Mouse (Mus musculus) liver, embryonic 13.5 days (tissue): ENCODE results near the gene Gsto2. TPM values are rescaled to one million over a fixed set of nuclear protein-coding genes. Genes with fewer than 3 reads are reported as not detected.

ENCODE experiments used
- ATAC-seq: fragments of 200-750 bp; cut with Nextera tagmentation; 2 replicates; pipeline ENCODE4 v1.8.0; 2017; ENCODE audit warnings: low read depth, mild to moderate bottlenecking, moderate number of reproducible peaks, moderate library complexity
- DNase-seq: peaks from one replicate; pipeline ENCODE4 v3.0.0; 2022
- H3K27ac ChIP-seq: fragments of 300-500 bp; sonication (generic); 2 replicates; pipeline ENCODE4 v1.5.1; 2015; ENCODE audit warnings: moderate library complexity, mild to moderate bottlenecking, inconsistent platforms
- H3K27me3 ChIP-seq: fragments of 300-500 bp; sonication (generic); 2 replicates; pipeline ENCODE4 v1.6.1; 2015; ENCODE audit warnings: mild to moderate bottlenecking, inconsistent platforms
- H3K36me3 ChIP-seq: fragments of 300-500 bp; sonication (generic); 2 replicates; pipeline ENCODE4 v1.6.1; 2015; ENCODE audit warnings: mild to moderate bottlenecking, inconsistent platforms
- H3K4me1 ChIP-seq: fragments of 300-500 bp; sonication (generic); replicated peaks from 2 replicates; pipeline ENCODE4 v1.6.1; 2015; ENCODE audit warnings: inconsistent platforms
- H3K4me2 ChIP-seq: fragments of 300-500 bp; sonication (generic); 2 replicates; pipeline ENCODE4 v1.6.1; 2015; ENCODE audit warnings: inconsistent platforms, mild to moderate bottlenecking, moderate library complexity
- H3K4me3 ChIP-seq: fragments of 300-500 bp; sonication (generic); replicated peaks from 2 replicates; pipeline ENCODE4 v1.5.1; 2015; ENCODE audit warnings: mild to moderate bottlenecking, inconsistent platforms
- H3K9ac ChIP-seq: fragments of 300-500 bp; sonication (generic); 2 replicates; pipeline ENCODE4 v1.6.1; 2015; ENCODE audit warnings: mild to moderate bottlenecking, inconsistent platforms
- H3K9me3 ChIP-seq: fragments of 300-500 bp; sonication (generic); replicated peaks from 2 replicates; pipeline ENCODE4 v1.6.1; 2016; ENCODE audit warnings: inconsistent platforms
- WGBS: fragments of 180-500 bp; shearing (Covaris S2); methylation state at CpG from one replicate; pipeline ENCODE4 v1.1.7; 2015; ENCODE audit not compliant: insufficient replicate concordance; 5-methylcytosine and 5-hydroxymethylcytosine counted together
- polyA plus RNA-seq: library from polyadenylated mRNA; unstranded; fragments of >200 nt; fragmentation: Nextera tagmentation; extraction: Ambion mirVana; gene quantifications from 2 replicates; pipeline ENCODE4 v1.2.1, GENCODE M21; 2015

The Gsto2 gene
- polyA plus RNA-seq, 1 experiment from 2014 or later = 0.16 TPM

DNA sequence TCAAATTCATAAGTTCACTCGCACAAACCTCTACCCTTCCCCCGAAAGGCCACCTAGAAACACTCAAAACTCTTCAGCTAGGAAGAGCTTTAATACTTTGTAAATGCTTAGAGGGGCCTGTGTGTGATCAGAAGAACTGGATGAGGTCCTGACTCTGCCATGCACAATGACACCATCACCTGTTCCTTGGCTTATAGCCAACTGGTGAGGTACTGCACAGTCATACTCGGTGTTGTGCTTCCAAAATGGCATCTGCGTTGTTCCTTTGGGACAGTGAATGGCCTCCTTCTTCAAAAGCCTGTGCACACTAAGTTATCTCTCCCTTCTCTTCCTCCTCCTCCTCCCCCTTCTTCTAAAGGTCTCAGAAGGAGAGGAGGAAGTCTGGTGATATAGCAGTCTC is 45.4 kb downstream of the Gsto2 start:
- Histone ChIP-seq H3K4me2 (no peak overlapping the region), H3K27ac (peak overlapping the region; percentile 15; the same call in 1 of the 2 replicates), H3K4me1 (peaks cover 50% of the 10 kb centered on the region), H3K9ac (no peak overlapping the region), H3K27me3 (no peaks in the 10 kb centered on the region), H3K36me3 (0 out of 2 replicates have a peak, but pooled peaks cover 5% of the 10 kb centered on the region), H3K4me3 (no peak overlapping the region), H3K9me3 (no peaks in the 10 kb centered on the region)
- DNase-seq (no peak), ATAC-seq (no peak)
- 71% methylated on average over 4 of the region's 4 CpGs for WGBS

DNA sequence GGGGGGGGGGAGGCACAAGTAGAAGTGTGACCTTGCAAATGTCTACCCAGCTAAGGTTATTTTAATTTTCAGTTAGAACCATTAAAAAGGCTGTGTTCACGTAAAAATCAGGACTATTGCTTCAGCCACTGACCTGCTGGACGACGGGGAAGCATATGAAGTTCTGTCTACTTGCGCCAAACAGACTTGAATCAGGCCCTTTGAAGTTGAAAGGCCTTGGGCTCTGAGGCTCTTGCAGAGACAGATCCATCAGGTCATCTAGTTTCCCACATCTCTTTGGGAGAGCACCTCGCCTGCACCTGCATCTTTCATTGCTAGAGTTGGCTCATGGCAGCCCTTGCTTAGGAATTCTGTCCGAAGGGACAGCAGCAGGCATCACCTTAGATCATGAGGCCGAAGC is 48.0 kb downstream of the Gsto2 start:
- H3K4me1 ChIP-seq = peaks cover 50% of the 10 kb centered on the region
- no peak overlapping the region for H3K4me2 ChIP-seq
- no peak for ATAC-seq
- H3K9me3 ChIP-seq = no peaks in the 10 kb centered on the region
- 75% methylated on average over 7 of the region's 7 CpGs for WGBS
- no peak overlapping the region for H3K4me3 ChIP-seq
- no peak overlapping the region for H3K27ac ChIP-seq
- H3K9ac ChIP-seq = no peak overlapping the region
- 0 out of 2 replicates have a peak, but pooled peaks cover 5% of the 10 kb centered on the region for H3K36me3 ChIP-seq
- H3K27me3 ChIP-seq = no peaks in the 10 kb centered on the region
- no peak for DNase-seq

- no peak for DNase-seq
- ATAC-seq = no peak
- Histone ChIP-seq H3K36me3 (0 out of 2 replicates have a peak, but pooled peaks cover 5% of the 10 kb centered on the region), H3K27ac (no peak overlapping the region), H3K9me3 (no peaks in the 10 kb centered on the region), H3K4me2 (no peak overlapping the region), H3K9ac (no peak overlapping the region), H3K4me1 (peaks cover 47% of the 10 kb centered on the region), H3K4me3 (no peak overlapping the region), H3K27me3 (no peaks in the 10 kb centered on the region)
- WGBS = 73% methylated on average over 4 of the region's 4 CpGs
Measured at GRCm38 (mm10) chr19:47914191-47914590, 48.9 kb downstream of the Gsto2 start.

GRCm38 (mm10) chr19:47915251-47915650 is 49.9 kb downstream of the Gsto2 start:
- no peak for ATAC-seq
- peaks cover 41% of the 10 kb centered on the region for H3K4me1 ChIP-seq
- WGBS = 72% methylated on average over 4 of the region's 4 CpGs
- H3K4me3 ChIP-seq = no peak overlapping the region
- no peaks in the 10 kb centered on the region for H3K9me3 ChIP-seq
- no peaks in the 10 kb centered on the region for H3K27me3 ChIP-seq
- no peak overlapping the region; the same call in 1 of the 2 replicates for H3K27ac ChIP-seq
- 0 out of 2 replicates have a peak, but pooled peaks cover 5% of the 10 kb centered on the region for H3K36me3 ChIP-seq
- DNase-seq = no peak
- H3K4me2 ChIP-seq = no peak overlapping the region
- H3K9ac ChIP-seq = no peak overlapping the region

DNA sequence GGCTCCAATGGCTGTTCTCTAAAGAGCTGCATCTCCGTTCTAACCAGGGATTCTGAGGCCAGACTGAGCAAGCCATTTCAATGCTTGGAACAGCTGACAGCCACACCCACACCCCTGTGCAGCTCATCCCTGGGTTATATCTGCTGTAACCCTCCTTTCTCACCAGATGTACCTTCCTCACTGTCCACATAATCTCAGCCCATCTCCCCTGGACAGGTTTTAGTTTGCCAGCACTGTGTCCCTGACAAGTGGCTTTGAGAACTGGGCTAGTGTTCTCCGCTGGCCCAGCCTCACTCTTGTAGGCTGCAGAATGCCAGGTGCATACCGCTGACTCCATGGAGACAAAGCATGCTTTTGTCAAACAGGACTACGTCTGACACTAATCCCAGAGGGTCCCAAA is 52.1 kb downstream of the Gsto2 start:
- Histone ChIP-seq H3K4me3 (peak overlapping the region; percentile 84), H3K27ac (no peak overlapping the region), H3K4me2 (peak overlapping the region; percentile 87), H3K4me1 (peaks cover 28% of the 10 kb centered on the region), H3K27me3 (no peaks in the 10 kb centered on the region), H3K9ac (0 out of 2 replicates have a peak overlapping the region, but pooled peaks have one; percentile 90), H3K9me3 (no peaks in the 10 kb centered on the region), H3K36me3 (no peaks in the 10 kb centered on the region)
- WGBS = 64% methylated on average over 4 of the region's 4 CpGs
- DNase-seq = no peak
- no peak for ATAC-seq

DNA sequence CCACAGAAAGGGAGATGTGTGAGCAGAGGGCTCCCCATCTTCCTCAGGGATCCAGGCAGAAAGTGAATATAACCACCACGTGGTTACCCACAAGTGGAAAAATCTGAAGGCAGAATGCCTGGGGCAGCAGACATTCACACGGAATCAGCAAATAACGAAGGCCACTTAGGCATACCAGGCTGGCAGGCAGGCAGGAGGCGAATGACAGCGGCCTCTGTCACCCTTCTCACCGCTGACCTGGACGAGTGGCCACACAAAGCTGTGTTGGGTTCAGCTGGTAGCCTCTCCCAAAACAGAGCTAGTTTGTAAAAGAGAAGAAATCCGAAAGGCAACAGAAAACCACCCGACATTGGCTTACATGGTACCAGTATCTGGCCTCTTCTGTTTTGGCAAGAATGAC is 52.7 kb downstream of the Gsto2 start:
- Histone ChIP-seq H3K4me1 (peaks cover 28% of the 10 kb centered on the region), H3K4me3 (peak overlapping the region; percentile 84), H3K36me3 (no peaks in the 10 kb centered on the region), H3K27ac (no peak overlapping the region), H3K4me2 (peak overlapping the region; percentile 87), H3K9ac (peak overlapping the region; percentile 90), H3K27me3 (no peaks in the 10 kb centered on the region), H3K9me3 (no peaks in the 10 kb centered on the region)
- WGBS = 21% methylated on average over 9 of the region's 9 CpGs
- ATAC-seq (no peak), DNase-seq (no peak)

DNA sequence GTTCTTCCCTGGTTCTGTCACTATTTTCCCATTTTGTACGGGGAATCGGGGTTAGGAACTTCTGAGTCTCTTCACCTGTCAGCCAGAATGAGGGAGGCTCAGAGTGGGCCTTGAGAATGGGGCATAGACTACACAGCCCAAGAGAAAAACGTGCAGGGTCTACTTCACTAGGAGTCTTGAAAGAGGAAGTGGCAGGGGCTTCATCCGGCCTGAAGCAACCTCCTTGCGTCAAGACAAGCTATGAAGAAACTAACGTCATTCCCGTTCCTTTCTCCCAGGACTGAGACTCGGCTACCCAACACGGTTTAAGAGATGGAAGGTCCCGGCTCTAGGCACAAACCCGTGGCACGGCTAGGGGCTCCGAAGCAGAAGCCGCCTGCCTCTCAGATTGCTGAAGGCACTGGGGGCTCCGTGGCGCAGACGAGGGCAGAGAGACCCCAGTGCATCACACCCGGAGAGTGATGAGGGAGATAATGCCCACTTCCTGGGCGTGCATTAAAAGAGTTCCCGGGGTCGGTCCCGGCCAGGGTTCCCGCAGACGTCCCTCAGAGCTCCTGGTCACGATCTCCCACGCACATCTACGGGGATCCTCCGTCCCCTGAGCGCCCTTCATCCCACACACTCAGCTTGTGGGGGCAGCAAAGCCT is 53.2 kb downstream of the Gsto2 start:
- Histone ChIP-seq H3K4me3 (peak overlapping the region; percentile 84), H3K36me3 (no peaks in the 10 kb centered on the region), H3K4me1 (peaks cover 28% of the 10 kb centered on the region), H3K27ac (peak overlapping the region; percentile 80), H3K27me3 (no peaks in the 10 kb centered on the region), H3K4me2 (peak overlapping the region; percentile 87), H3K9me3 (no peaks in the 10 kb centered on the region), H3K9ac (peak overlapping the region; percentile 90)
- WGBS = under 1% methylated on average over 29 of the region's 29 CpGs
- DNase-seq (peak; percentile 19), ATAC-seq (peak; percentile 50)

- Histone ChIP-seq H3K27ac (peak within 1 kb of the TSS; percentile 80), H3K36me3 (no peaks in the 10 kb centered on the region), H3K9ac (peak within 1 kb of the TSS; percentile 90), H3K4me2 (peak within 1 kb of the TSS; percentile 87), H3K4me3 (peak within 1 kb of the TSS; percentile 84), H3K9me3 (no peaks in the 10 kb centered on the region), H3K4me1 (peaks cover 28% of the 10 kb centered on the region), H3K27me3 (no peaks in the 10 kb centered on the region)
- WGBS = under 1% methylated on average over 48 of the region's 48 CpGs
- ATAC-seq = peak; percentile 85
- peak; percentile 63 for DNase-seq
Measured at GRCm38 (mm10) chr19:47919126-47919965, 54.0 kb downstream of the Gsto2 start, which contains the start of the genes Cfap43 and Itprip. Gene Cfap43, minus strand, starts transcription at chr19:47919287. Gene Itprip, minus strand, starts transcription at chr19:47919299.

DNA sequence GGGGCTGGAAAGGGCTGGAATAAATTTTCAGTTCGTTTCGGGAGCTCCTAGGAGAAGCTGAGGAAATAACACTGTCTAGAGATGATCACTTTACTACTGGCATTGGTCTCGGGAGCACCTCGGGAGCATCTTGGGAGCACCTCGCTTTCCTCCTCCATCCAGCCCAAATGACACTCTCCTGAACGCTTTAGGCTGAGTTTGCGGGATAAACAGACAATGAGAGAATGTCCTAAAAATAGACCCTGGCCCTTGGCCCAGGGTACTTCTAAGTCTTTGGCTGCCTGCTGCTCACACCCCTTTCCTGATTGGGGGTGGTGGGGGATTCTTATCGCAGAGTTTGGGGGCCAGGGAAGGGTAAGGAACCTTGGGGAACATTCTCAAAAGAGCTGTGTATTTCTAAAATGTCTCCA is 54.6 kb downstream of the Gsto2 start:
- no peak for DNase-seq
- H3K9ac ChIP-seq = peak overlapping the region; percentile 90
- H3K4me2 ChIP-seq = peak overlapping the region; percentile 87
- peak overlapping the region; percentile 84 for H3K4me3 ChIP-seq
- no peaks in the 10 kb centered on the region for H3K36me3 ChIP-seq
- no peaks in the 10 kb centered on the region for H3K27me3 ChIP-seq
- H3K9me3 ChIP-seq = no peaks in the 10 kb centered on the region
- peak overlapping the region; percentile 80 for H3K27ac ChIP-seq
- whole genome bisulfite sequencing = 3% methylated on average over 8 of the region's 8 CpGs
- peak; percentile 3; the same call in 1 of the 2 replicates for ATAC-seq
- peaks cover 28% of the 10 kb centered on the region for H3K4me1 ChIP-seq

- Histone ChIP-seq H3K4me3 (no peak overlapping the region), H3K4me2 (no peak overlapping the region), H3K9me3 (no peaks in the 10 kb centered on the region), H3K9ac (no peak overlapping the region), H3K4me1 (no peaks in the 10 kb centered on the region), H3K36me3 (no peaks in the 10 kb centered on the region), H3K27me3 (no peaks in the 10 kb centered on the region), H3K27ac (no peak overlapping the region)
- DNase-seq (no peak), ATAC-seq (no peak)
- 57% methylated on average over 7 of the region's 7 CpGs for WGBS
Measured at GRCm38 (mm10) chr19:47925819-47926218, 60.5 kb downstream of the Gsto2 start.

DNA sequence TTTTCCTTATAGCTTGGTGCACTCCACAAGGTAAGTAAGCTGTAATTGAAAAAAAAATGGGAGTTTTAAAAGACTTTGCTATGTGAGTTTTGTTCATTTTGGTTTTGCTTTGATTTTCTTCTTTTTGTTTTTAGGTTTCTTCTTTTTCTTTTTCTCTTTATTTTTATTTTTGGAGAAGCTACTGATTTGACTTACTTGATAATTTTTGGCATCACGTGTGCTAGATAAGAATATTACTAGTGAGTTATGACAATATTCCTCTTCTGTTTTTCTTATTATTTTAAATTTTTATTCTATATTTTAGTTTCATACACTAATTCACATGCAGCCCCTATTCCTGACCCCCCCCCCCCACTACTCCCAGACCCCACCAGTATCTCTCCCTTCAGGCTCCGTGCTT is 61.7 kb downstream of the Gsto2 start:
- ATAC-seq (no peak), DNase-seq (no peak)
- Histone ChIP-seq H3K4me1 (no peaks in the 10 kb centered on the region), H3K9me3 (no peaks in the 10 kb centered on the region), H3K9ac (no peak overlapping the region), H3K4me2 (no peak overlapping the region), H3K4me3 (no peak overlapping the region), H3K27ac (no peak overlapping the region), H3K27me3 (no peaks in the 10 kb centered on the region), H3K36me3 (no peaks in the 10 kb centered on the region)
- WGBS = 59% methylated on average over 2 of the region's 2 CpGs
